Mouse (Mus musculus): Measurements from ENCODE around the gene Renbp. TPM values are rescaled to one million over a fixed set of nuclear protein-coding genes. Genes with fewer than 3 reads are reported as not detected.

Renbp gene
- total RNA-seq, 2 experiments from 2014 or later, result 3.4 TPM; not detected in 1

- ATAC-seq (replicated peaks; ENCODE audit: low FRiP score, poor library complexity, severe bottlenecking), result peak; percentile 99
Measured at GRCm38 (mm10) chrX:73921823-73922549, 8.7 kb downstream of the Renbp start, which contains the start of the genes Arhgap4 and Naa10. Gene Arhgap4, minus strand, starts transcription at chrX:73921870. Gene Naa10, minus strand, starts transcription at chrX:73921944.

- peak; percentile 10; the same call in 1 of the 2 replicates for ATAC-seq (replicated peaks; ENCODE audit: low FRiP score, poor library complexity, severe bottlenecking)
Measured at GRCm38 (mm10) chrX:73921285-73921822, 9.3 kb downstream of the Renbp start.

- no peak for ATAC-seq (replicated peaks; ENCODE audit: low FRiP score, poor library complexity, severe bottlenecking)
Measured at GRCm38 (mm10) chrX:73918631-73919030, 12.0 kb downstream of the Renbp start.

GRCm38 (mm10) chrX:73916945-73917344 is 13.7 kb downstream of the Renbp start:
- no peak for ATAC-seq (replicated peaks; ENCODE audit: low FRiP score, poor library complexity, severe bottlenecking)

DNA sequence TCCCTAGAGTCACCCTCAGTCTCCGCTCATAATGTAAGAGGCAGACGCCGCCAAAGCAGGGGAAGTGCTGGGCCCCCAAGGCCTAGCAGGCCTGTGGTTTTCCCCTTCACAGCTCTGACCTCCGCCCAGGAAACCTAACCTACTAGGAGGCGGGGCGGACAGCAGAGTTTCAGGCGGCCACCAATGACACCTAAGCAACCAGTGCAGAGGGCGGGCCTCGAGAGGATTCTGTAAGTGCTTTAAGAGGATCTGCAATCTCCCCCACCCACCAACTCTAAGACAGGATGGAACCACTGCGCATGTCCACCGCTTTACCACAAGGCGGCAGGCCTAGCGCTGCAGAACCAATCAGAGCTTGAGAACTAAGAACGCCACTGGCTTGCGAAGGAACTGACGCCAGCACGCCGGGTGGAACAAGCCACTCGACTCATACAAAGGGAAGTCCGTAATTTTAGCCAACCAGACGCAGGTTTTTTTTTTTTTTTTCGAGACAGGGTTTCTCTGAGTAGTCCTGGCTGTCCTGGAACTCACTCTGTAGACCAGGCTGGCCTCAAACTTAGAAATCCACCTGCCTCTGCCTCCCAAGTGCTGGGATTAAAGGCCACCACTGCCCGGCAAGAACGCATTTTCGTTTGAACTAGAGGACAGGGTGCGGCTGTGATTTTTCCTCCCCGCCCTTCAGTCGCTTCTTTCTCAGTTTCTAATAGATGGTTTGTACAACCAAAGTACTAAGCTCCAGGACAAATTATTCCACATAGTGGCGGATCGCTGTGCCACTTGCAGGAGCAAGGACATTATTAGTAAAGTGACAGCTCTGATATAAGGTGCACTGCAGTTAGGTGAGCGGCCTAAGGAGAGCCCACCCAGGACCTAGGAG is 15.6 kb downstream of the Renbp start:
- ATAC-seq (replicated peaks; ENCODE audit: low FRiP score, poor library complexity, severe bottlenecking), result peak; percentile 98

- ATAC-seq (replicated peaks; ENCODE audit: low FRiP score, poor library complexity, severe bottlenecking), result no peak
Measured at GRCm38 (mm10) chrX:73911588-73911987, 19.1 kb downstream of the Renbp start.

GRCm38 (mm10) chrX:73911156-73911555 is 19.5 kb downstream of the Renbp start:
- ATAC-seq (replicated peaks; ENCODE audit: low FRiP score, poor library complexity, severe bottlenecking), result 0 out of 2 replicates have a peak, but pooled peaks have one; percentile 38

DNA sequence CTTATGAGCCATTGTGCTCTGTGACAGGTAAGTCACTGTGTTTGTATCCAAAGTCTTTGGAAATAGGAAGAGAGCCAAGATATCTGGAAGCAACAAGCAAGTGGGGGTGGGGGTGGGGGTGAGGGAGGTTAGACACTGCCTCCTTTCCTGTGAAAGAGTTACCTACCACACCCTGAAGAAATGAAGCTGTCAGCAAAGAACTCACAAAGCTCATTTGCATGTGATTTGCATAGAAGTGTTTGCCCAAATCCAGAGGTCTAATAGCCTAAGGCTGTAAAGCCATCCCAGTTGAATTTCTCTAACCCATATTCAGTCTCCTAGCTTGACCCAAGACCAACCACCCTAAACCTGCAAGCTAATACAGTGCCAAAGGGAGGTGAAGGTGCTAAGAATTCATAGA is 20.2 kb downstream of the Renbp start:
- ATAC-seq (replicated peaks; ENCODE audit: low FRiP score, poor library complexity, severe bottlenecking), result no peak

GRCm38 (mm10) chrX:73910049-73910448 is 20.6 kb downstream of the Renbp start:
- no peak for ATAC-seq (replicated peaks; ENCODE audit: low FRiP score, poor library complexity, severe bottlenecking)

GRCm38 (mm10) chrX:73897959-73898358 is 32.7 kb downstream of the Renbp start:
- ATAC-seq (replicated peaks; ENCODE audit: low FRiP score, poor library complexity, severe bottlenecking), result no peak

GRCm38 (mm10) chrX:73895719-73896118 is 34.9 kb downstream of the Renbp start, which contains the start of gene L1cam:
Gene L1cam, minus strand, starts transcription at chrX:73896105.
- ATAC-seq (replicated peaks; ENCODE audit: low FRiP score, poor library complexity, severe bottlenecking), result 0 out of 2 replicates have a peak, but pooled peaks have one; percentile 45

DNA sequence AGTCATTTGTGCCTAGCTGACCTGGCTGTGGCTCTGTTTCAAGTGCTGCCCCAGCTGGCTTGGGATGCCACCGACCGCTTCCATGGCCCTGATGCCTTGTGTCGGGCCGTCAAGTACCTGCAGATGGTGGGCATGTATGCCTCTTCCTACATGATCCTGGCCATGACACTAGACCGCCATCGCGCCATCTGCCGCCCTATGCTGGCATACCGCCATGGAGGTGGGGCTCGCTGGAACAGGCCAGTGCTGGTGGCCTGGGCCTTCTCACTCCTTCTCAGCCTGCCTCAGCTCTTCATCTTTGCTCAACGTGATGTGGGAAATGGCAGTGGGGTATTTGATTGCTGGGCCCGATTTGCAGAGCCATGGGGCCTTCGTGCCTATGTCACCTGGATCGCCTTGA is 37.8 kb downstream of the Renbp start:
- no peak for ATAC-seq (replicated peaks; ENCODE audit: low FRiP score, poor library complexity, severe bottlenecking)

DNA sequence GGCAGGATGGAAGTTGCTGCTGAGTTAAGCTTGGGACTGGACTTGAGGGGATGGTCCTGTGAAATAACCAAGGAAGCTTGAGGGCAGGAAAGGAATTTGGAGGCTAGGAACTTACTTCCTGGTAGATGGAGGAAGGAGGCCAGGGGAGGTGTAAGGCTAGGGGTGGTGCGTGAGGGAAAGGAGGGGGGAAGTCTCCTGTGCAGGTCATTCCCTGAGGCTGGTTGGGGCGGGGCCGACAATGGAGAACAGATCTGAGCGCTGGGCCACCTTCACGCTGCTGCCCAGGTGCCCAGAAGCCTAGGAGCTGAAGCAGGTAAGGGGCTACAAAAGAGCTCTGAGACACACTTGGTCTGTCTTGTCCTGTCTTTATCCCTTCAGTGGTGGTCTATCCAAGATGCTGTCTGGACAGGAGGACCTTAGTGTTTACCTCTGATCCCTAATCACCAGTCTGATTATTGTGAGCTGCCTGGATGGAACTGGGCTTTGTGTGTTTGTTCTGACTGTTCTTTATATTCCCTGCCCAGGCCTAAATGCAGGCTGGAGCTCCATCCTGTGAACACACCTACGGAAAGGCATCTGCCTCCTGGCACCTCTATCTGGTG is 39.0 kb downstream of the Renbp start, which contains the start of gene Avpr2:
TSS of gene Avpr2 (plus strand) at position 552 of the 602 bp plus-strand sequence.
- ATAC-seq (replicated peaks; ENCODE audit: low FRiP score, poor library complexity, severe bottlenecking), result no peak

DNA sequence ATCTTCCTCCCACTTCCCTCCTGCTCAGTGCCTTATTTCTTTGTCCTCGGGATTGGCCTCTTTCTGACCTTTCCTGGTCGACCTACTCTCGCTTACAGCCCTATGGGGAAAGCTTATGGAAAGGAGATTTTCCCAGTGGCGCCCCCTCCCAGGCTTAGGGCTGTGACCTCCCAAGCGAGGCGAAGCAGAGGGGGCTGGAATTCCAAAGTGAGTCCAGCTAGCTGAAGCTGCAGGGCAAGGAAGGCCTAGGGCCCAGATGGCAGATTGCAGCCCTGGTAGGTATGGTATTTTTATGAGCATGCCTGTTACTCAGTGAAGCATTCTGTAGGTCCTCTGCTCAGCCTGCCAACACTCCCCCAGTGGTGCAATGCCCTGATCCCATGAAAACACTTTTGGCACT is 49.2 kb downstream of the Renbp start:
- ATAC-seq (replicated peaks; ENCODE audit: low FRiP score, poor library complexity, severe bottlenecking), result no peak

- no peak for ATAC-seq (replicated peaks; ENCODE audit: low FRiP score, poor library complexity, severe bottlenecking)
Measured at GRCm38 (mm10) chrX:73881036-73881427, 49.6 kb downstream of the Renbp start.

GRCm38 (mm10) chrX:73880194-73881035 is 50.2 kb downstream of the Renbp start:
- no peak for ATAC-seq (replicated peaks; ENCODE audit: low FRiP score, poor library complexity, severe bottlenecking)

DNA sequence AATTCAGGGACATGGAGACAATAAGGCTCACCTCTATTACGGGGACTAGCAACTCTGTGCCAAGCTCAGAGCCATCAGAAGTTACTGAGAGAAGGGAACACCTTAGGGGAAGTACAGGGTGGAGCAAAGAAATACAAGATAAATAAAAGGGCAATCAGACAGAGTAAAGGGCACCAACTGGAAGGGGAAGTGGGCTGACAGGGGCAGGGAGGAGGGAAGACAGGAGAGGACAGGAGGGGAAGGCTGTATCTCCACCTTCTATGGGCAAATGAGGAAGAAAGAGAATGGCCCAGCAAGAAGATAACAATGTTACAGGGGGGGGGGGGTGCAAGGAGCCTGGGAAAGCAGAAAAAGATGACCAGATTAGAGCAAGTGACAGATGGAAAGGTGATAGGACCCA is 53.6 kb downstream of the Renbp start:
- no peak for ATAC-seq (replicated peaks; ENCODE audit: low FRiP score, poor library complexity, severe bottlenecking)

- ATAC-seq (replicated peaks; ENCODE audit: low FRiP score, poor library complexity, severe bottlenecking), result no peak
Measured at GRCm38 (mm10) chrX:73875881-73876280, 54.8 kb downstream of the Renbp start.

All from erythroid progenitor cell, adult 5-6 weeks (primary cell).